Mouse (Mus musculus): ENCODE data around the gene Actr2. TPM values are rescaled to one million over a fixed set of nuclear protein-coding genes. Genes with fewer than 3 reads are reported as not detected.

The Actr2 gene
- total and polyA plus RNA-seq, 2 experiments from 2014 or later, result 70.4 to 193 TPM

GRCm38 (mm10) chr11:20075415-20075814 is 37.3 kb downstream of the Actr2 start:
- peaks cover 19% of the 10 kb centered on the region for H3K36me3 ChIP-seq (ENCODE audit: insufficient read depth, low read length)
- ATAC-seq (ENCODE audit: low FRiP score), result no peak
- DNase-seq (ENCODE audit: low spot score), result no peak

GRCm38 (mm10) chr11:20072826-20073225 is 39.9 kb downstream of the Actr2 start:
- H3K9ac ChIP-seq (replicated peaks; ENCODE audit: low read length, poor library complexity, severe bottlenecking), result no peak overlapping the region
- H3K4me3 ChIP-seq (ENCODE audit: low read depth, low read length), result no peak overlapping the region
- DNase-seq (ENCODE audit: low spot score) (no peak), ATAC-seq (ENCODE audit: low FRiP score) (no peak)
- no peak overlapping the region for H3K4me2 ChIP-seq (ENCODE audit: low read depth, low read length, poor library complexity, severe bottlenecking)
- no peak for TF ChIP-seq CTCF (IDR thresholded peaks at IDR 0.05)
- no peak overlapping the region for H3K27ac ChIP-seq (ENCODE audit: low read depth, low read length)
- no peaks in the 10 kb centered on the region for H3K27me3 ChIP-seq (ENCODE audit: insufficient read depth, low read length)
- peaks cover 18% of the 10 kb centered on the region for H3K36me3 ChIP-seq (ENCODE audit: insufficient read depth, low read length)
- H3K4me1 ChIP-seq (ENCODE audit: insufficient read depth, low read length), result no peaks in the 10 kb centered on the region
- no peaks in the 10 kb centered on the region for H3K9me3 ChIP-seq (ENCODE audit: low read length)
- WGBS, result 96% methylated on average over 5 of the region's 5 CpGs

More at GRCm38 (mm10) chr11:20075415-20075814, 37.3 kb downstream of the Actr2 start:
- no peak overlapping the region for H3K4me3 ChIP-seq (ENCODE audit: low read depth, low read length)
- H3K4me1 ChIP-seq (ENCODE audit: insufficient read depth, low read length), result no peaks in the 10 kb centered on the region
- 81% methylated on average over 1 of the region's 1 CpGs for WGBS
- H3K27ac ChIP-seq (ENCODE audit: low read depth, low read length), result no peak overlapping the region
- no peak overlapping the region for H3K9ac ChIP-seq (replicated peaks; ENCODE audit: low read length, poor library complexity, severe bottlenecking)
- H3K27me3 ChIP-seq (ENCODE audit: insufficient read depth, low read length), result no peaks in the 10 kb centered on the region
- no peaks in the 10 kb centered on the region for H3K9me3 ChIP-seq (ENCODE audit: low read length)
- H3K4me2 ChIP-seq (ENCODE audit: low read depth, low read length, poor library complexity, severe bottlenecking), result no peak overlapping the region
- no peak for TF ChIP-seq CTCF (IDR thresholded peaks at IDR 0.05)

GRCm38 (mm10) chr11:20072174-20072573 is 40.5 kb downstream of the Actr2 start:
- H3K4me1 ChIP-seq (ENCODE audit: insufficient read depth, low read length), result no peaks in the 10 kb centered on the region
- no peak overlapping the region for H3K4me3 ChIP-seq (ENCODE audit: low read depth, low read length)
- TF ChIP-seq CTCF (IDR thresholded peaks at IDR 0.05), result peak; percentile 81
- WGBS, result 74% methylated on average over 3 of the region's 3 CpGs
- DNase-seq (ENCODE audit: low spot score) (peak; percentile 77), ATAC-seq (ENCODE audit: low FRiP score) (no peak)
- H3K36me3 ChIP-seq (ENCODE audit: insufficient read depth, low read length), result peaks cover 17% of the 10 kb centered on the region
- H3K9ac ChIP-seq (replicated peaks; ENCODE audit: low read length, poor library complexity, severe bottlenecking), result no peak overlapping the region
- H3K27me3 ChIP-seq (ENCODE audit: insufficient read depth, low read length), result no peaks in the 10 kb centered on the region
- no peak overlapping the region for H3K4me2 ChIP-seq (ENCODE audit: low read depth, low read length, poor library complexity, severe bottlenecking)
- H3K9me3 ChIP-seq (ENCODE audit: low read length), result no peaks in the 10 kb centered on the region
- no peak overlapping the region for H3K27ac ChIP-seq (ENCODE audit: low read depth, low read length)

GRCm38 (mm10) chr11:20068346-20069004 is 44.2 kb downstream of the Actr2 start:
- Histone ChIP-seq H3K27ac (ENCODE audit: low read depth, low read length) (no peak overlapping the region), H3K9ac (replicated peaks; ENCODE audit: low read length, poor library complexity, severe bottlenecking) (no peak overlapping the region), H3K27me3 (ENCODE audit: insufficient read depth, low read length) (no peaks in the 10 kb centered on the region), H3K36me3 (ENCODE audit: insufficient read depth, low read length) (peaks cover 16% of the 10 kb centered on the region), H3K4me3 (ENCODE audit: low read depth, low read length) (no peak overlapping the region), H3K4me2 (ENCODE audit: low read depth, low read length, poor library complexity, severe bottlenecking) (no peak overlapping the region), H3K4me1 (ENCODE audit: insufficient read depth, low read length) (no peaks in the 10 kb centered on the region), H3K9me3 (ENCODE audit: low read length) (no peaks in the 10 kb centered on the region)
- DNase-seq (ENCODE audit: low spot score), result no peak
- WGBS, result 94% methylated on average over 6 of the region's 6 CpGs
- no peak for ATAC-seq (ENCODE audit: low FRiP score)
- TF ChIP-seq CTCF (IDR thresholded peaks at IDR 0.05), result no peak

GRCm38 (mm10) chr11:20067521-20067920 is 45.2 kb downstream of the Actr2 start:
- WGBS, result 57% methylated on average over 1 of the region's 1 CpGs
- Histone ChIP-seq H3K27ac (ENCODE audit: low read depth, low read length) (no peak overlapping the region), H3K4me3 (ENCODE audit: low read depth, low read length) (no peak overlapping the region), H3K36me3 (ENCODE audit: insufficient read depth, low read length) (peaks cover 11% of the 10 kb centered on the region), H3K9me3 (ENCODE audit: low read length) (no peaks in the 10 kb centered on the region), H3K4me1 (ENCODE audit: insufficient read depth, low read length) (no peaks in the 10 kb centered on the region), H3K4me2 (ENCODE audit: low read depth, low read length, poor library complexity, severe bottlenecking) (no peak overlapping the region), H3K9ac (replicated peaks; ENCODE audit: low read length, poor library complexity, severe bottlenecking) (no peak overlapping the region), H3K27me3 (ENCODE audit: insufficient read depth, low read length) (no peaks in the 10 kb centered on the region)
- TF ChIP-seq CTCF (IDR thresholded peaks at IDR 0.05), result peak; percentile 61
- peak; percentile 39 for DNase-seq (ENCODE audit: low spot score)
- ATAC-seq (ENCODE audit: low FRiP score), result no peak

- peaks cover 11% of the 10 kb centered on the region for H3K36me3 ChIP-seq (ENCODE audit: insufficient read depth, low read length)
- no peak for TF ChIP-seq CTCF (IDR thresholded peaks at IDR 0.05)
- WGBS, result 86% methylated on average over 1 of the region's 1 CpGs
- H3K4me1 ChIP-seq (ENCODE audit: insufficient read depth, low read length), result no peaks in the 10 kb centered on the region
- no peak overlapping the region for H3K9ac ChIP-seq (replicated peaks; ENCODE audit: low read length, poor library complexity, severe bottlenecking)
- ATAC-seq (ENCODE audit: low FRiP score) (no peak), DNase-seq (ENCODE audit: low spot score) (no peak)
- no peak overlapping the region for H3K27ac ChIP-seq (ENCODE audit: low read depth, low read length)
- no peaks in the 10 kb centered on the region for H3K27me3 ChIP-seq (ENCODE audit: insufficient read depth, low read length)
- no peak overlapping the region for H3K4me3 ChIP-seq (ENCODE audit: low read depth, low read length)
- no peaks in the 10 kb centered on the region for H3K9me3 ChIP-seq (ENCODE audit: low read length)
- H3K4me2 ChIP-seq (ENCODE audit: low read depth, low read length, poor library complexity, severe bottlenecking), result no peak overlapping the region
Measured at GRCm38 (mm10) chr11:20066106-20066505, 46.6 kb downstream of the Actr2 start.

All from midbrain, postnatal 0 days (tissue).